Mouse (Mus musculus) CD4-positive, CD25-positive, alpha-beta regulatory T cell, adult 2 months (primary cell): ENCODE measurements around the gene Arid5b.

Experiments used
- DNase-seq: peaks from one replicate; pipeline ENCODE4 v3.0.0-alpha.2; 2012; ENCODE audit warnings: low read depth, low spot score

Gene Arid5b

GRCm38 (mm10) chr10:68278632-68279361, at the start of gene Arid5b:
Gene Arid5b, minus strand, starts transcription at chr10:68278740.
- peak; percentile 81 for DNase-seq

- DNase-seq = no peak
Observed at GRCm38 (mm10) chr10:68325378-68325777, 46.8 kb upstream of the Arid5b start.

- peak; percentile 3 for DNase-seq
Observed at GRCm38 (mm10) chr10:68324061-68324460, 45.5 kb upstream of the Arid5b start.

GRCm38 (mm10) chr10:68323167-68323566, 44.6 kb upstream of the Arid5b start:
- no peak for DNase-seq

GRCm38 (mm10) chr10:68320986-68321385, 42.4 kb upstream of the Arid5b start:
- no peak for DNase-seq

- no peak for DNase-seq
Observed at GRCm38 (mm10) chr10:68320496-68320895, 42.0 kb upstream of the Arid5b start.

- DNase-seq = no peak
Observed at GRCm38 (mm10) chr10:68319438-68319837, 40.9 kb upstream of the Arid5b start.

- DNase-seq = no peak
Observed at GRCm38 (mm10) chr10:68318438-68318979, 40.0 kb upstream of the Arid5b start.

GRCm38 (mm10) chr10:68312734-68313133, 34.2 kb upstream of the Arid5b start:
- DNase-seq = no peak

GRCm38 (mm10) chr10:68301013-68301412, 22.5 kb upstream of the Arid5b start:
- peak; percentile 77 for DNase-seq

GRCm38 (mm10) chr10:68289465-68289864, 10.9 kb upstream of the Arid5b start:
- DNase-seq = no peak

GRCm38 (mm10) chr10:68282466-68283391, 4.2 kb upstream of the Arid5b start:
- peak; percentile 90 for DNase-seq

GRCm38 (mm10) chr10:68281775-68282106, 3.2 kb upstream of the Arid5b start:
- DNase-seq = no peak

- peak; percentile 36 for DNase-seq
Observed at GRCm38 (mm10) chr10:68281076-68281774, 2.7 kb upstream of the Arid5b start.

- DNase-seq = peak; percentile 78
Observed at GRCm38 (mm10) chr10:68279516-68280501, 1.3 kb upstream of the Arid5b start.

- peak; percentile 79 for DNase-seq
Observed at GRCm38 (mm10) chr10:68277671-68278151, 829 bp downstream of the Arid5b start.

GRCm38 (mm10) chr10:68276976-68277441, 1.5 kb downstream of the Arid5b start:
- peak; percentile 91 for DNase-seq

- DNase-seq = peak; percentile 89
Observed at GRCm38 (mm10) chr10:68276350-68276975, 2.1 kb downstream of the Arid5b start.

- peak; percentile 62 for DNase-seq
Observed at GRCm38 (mm10) chr10:68274900-68275760, 3.4 kb downstream of the Arid5b start.
